Mouse (Mus musculus): ENCODE measurements at regions not wholly inside any gene's neighbourhood (a gene's known extent, or its start where the extent isn't known, plus 50 kb on each side); places are given as distances from the start of the nearest gene placed in this dataset.

- dilution Hi-C loops (cut with MboI; ENCODE audit: extremely low pct_ligation_motif_present, extremely low pct_unique_long_range_greater_than_20kb, low sequenced_read_pairs) = no loop called here
Measured at GRCm38 (mm10) chr13:37500668-37501286, 155.8 kb downstream of the Ly86 start.

GRCm38 (mm10) chr13:37503449-37503848 lies 158.4 kb downstream of the Ly86 start:
- Histone ChIP-seq H3K4me1 (ENCODE audit: control insufficient read depth in 1 of 2, insufficient read depth in 2 of 2) (peaks cover 7 to 12% of the 10 kb centered on the region in 2 experiments; a peak in 3 of 4 replicates), H3K79me2 (replicated peaks; ENCODE audit: control insufficient read depth, extremely low read depth, insufficient read depth, poor library complexity, severe bottlenecking) (no peaks in the 10 kb centered on the region), H3K9ac (ENCODE audit: insufficient read depth, low read depth) (no peak overlapping the region), H3K27ac (ENCODE audit: insufficient read depth, low read depth) (no peak overlapping the region), H3K4me3 (replicated peaks in 1 of 3; ENCODE audit: low read depth in 2 of 3, low read length in 2 of 3, poor library complexity in 1 of 3) (no peak overlapping the region), H3K27me3 (replicated peaks) (no peaks in the 10 kb centered on the region), H3K4me2 (ENCODE audit: insufficient read depth, low read depth, poor library complexity, severe bottlenecking) (no peak overlapping the region), H3K9me3 (replicated peaks; ENCODE audit: low read length) (no peaks in the 10 kb centered on the region), H3K36me3 (replicated peaks in 1 of 2; ENCODE audit: control insufficient read depth in 1 of 2, insufficient read depth in 1 of 2, low read length in 1 of 2) (no peaks in the 10 kb centered on the region)
- no peak for TF ChIP-seq MYC (IDR thresholded peaks at IDR 0.05; ENCODE audit: low read depth, low read length)
- no peak for TF ChIP-seq POLR2AphosphoS2 (IDR thresholded peaks at IDR 0.05; ENCODE audit: low read depth, low read length)
- no peak for TF ChIP-seq HCFC1 (IDR thresholded peaks at IDR 0.05; ENCODE audit: low read depth, low read length)
- no peak for TF ChIP-seq SIN3A (IDR thresholded peaks at IDR 0.05; ENCODE audit: low read length)
- TF ChIP-seq MAX (IDR thresholded peaks at IDR 0.05; ENCODE audit: low read length) = no peak
- no peak for TF ChIP-seq JUND (conservative IDR thresholded peaks at IDR 0.05; ENCODE audit: low read depth, low read length)
- no peak for TF ChIP-seq NRF1 (IDR thresholded peaks at IDR 0.05; ENCODE audit: low read depth, low read length)
- no peak for TF ChIP-seq CTCF (conservative IDR thresholded peaks at IDR 0.05 in 1 of 2, IDR thresholded peaks at IDR 0.05 in 1 of 2; ENCODE audit: low read depth in 2 of 2, low read length in 2 of 2)
- TF ChIP-seq ETS1 (conservative IDR thresholded peaks at IDR 0.05; ENCODE audit: low read depth, low read length) = no peak
- no peak for TF ChIP-seq MEF2A (IDR thresholded peaks at IDR 0.05; ENCODE audit: borderline replicate concordance, low read depth, low read length)
- TF ChIP-seq RAD21 (IDR thresholded peaks at IDR 0.05; ENCODE audit: low read depth, low read length) = no peak
- no peak for TF ChIP-seq MAFK (IDR thresholded peaks at IDR 0.05; ENCODE audit: insufficient replicate concordance, low read length)
- TF ChIP-seq JUN (IDR thresholded peaks at IDR 0.05; ENCODE audit: insufficient read depth, low read depth, low read length) = no peak
- no peak for TF ChIP-seq ZC3H11A (IDR thresholded peaks at IDR 0.05; ENCODE audit: low read depth, low read length)
- TF ChIP-seq SMC3 (IDR thresholded peaks at IDR 0.05; ENCODE audit: low read depth, low read length) = no peak
- TF ChIP-seq BHLHE40 (IDR thresholded peaks at IDR 0.05; ENCODE audit: low read depth, low read length) = no peak
- TF ChIP-seq PAX5 (IDR thresholded peaks at IDR 0.05; ENCODE audit: low read length) = no peak
- no peak for TF ChIP-seq ZKSCAN1 (IDR thresholded peaks at IDR 0.05; ENCODE audit: borderline replicate concordance, low read depth, low read length)
- no peak for TF ChIP-seq CHD2 (IDR thresholded peaks at IDR 0.05; ENCODE audit: low read length)
- TF ChIP-seq NELFE (IDR thresholded peaks at IDR 0.05; ENCODE audit: low read depth, low read length) = no peak
- in situ Hi-C loops (cut with MboI; ENCODE audit: low pct_ligation_motif_present, low pct_unique_long_range_greater_than_20kb, low sequenced_read_pairs) (no loop called here), dilution Hi-C loops (cut with MboI; ENCODE audit: extremely low pct_ligation_motif_present, extremely low pct_unique_long_range_greater_than_20kb, low sequenced_read_pairs) (no loop called here)
- DNase-seq (ENCODE audit: extremely low read depth) = no peak

More at GRCm38 (mm10) chr13:37500668-37501286, 155.8 kb downstream of the Ly86 start:
- H3K27me3 ChIP-seq (replicated peaks) = no peaks in the 10 kb centered on the region
- no peak overlapping the region for H3K9ac ChIP-seq (ENCODE audit: insufficient read depth, low read depth)
- no peaks in the 10 kb centered on the region for H3K9me3 ChIP-seq (replicated peaks; ENCODE audit: low read length)
- no peak overlapping the region for H3K27ac ChIP-seq (ENCODE audit: insufficient read depth, low read depth)
- no peak for TF ChIP-seq TCF12 (IDR thresholded peaks at IDR 0.05; ENCODE audit: low read depth, low read length)
- TF ChIP-seq TBP (conservative IDR thresholded peaks at IDR 0.05; ENCODE audit: low read depth, low read length) = no peak
- no peak for TF ChIP-seq KAT2A (IDR thresholded peaks at IDR 0.05; ENCODE audit: insufficient replicate concordance, low read length)
- no peak for TF ChIP-seq MAZ (IDR thresholded peaks at IDR 0.05; ENCODE audit: low read depth, low read length)
- TF ChIP-seq SIN3A (IDR thresholded peaks at IDR 0.05; ENCODE audit: low read length) = no peak
- no peak for TF ChIP-seq ZKSCAN1 (IDR thresholded peaks at IDR 0.05; ENCODE audit: borderline replicate concordance, low read depth, low read length)
- in situ Hi-C loops (cut with MboI; ENCODE audit: low pct_ligation_motif_present, low pct_unique_long_range_greater_than_20kb, low sequenced_read_pairs) = no loop called here
- peaks cover 4 to 8% of the 10 kb centered on the region in 2 experiments; a peak in 2 of 4 replicates for H3K4me1 ChIP-seq (ENCODE audit: control insufficient read depth in 1 of 2, insufficient read depth in 2 of 2)
- H3K4me2 ChIP-seq (ENCODE audit: insufficient read depth, low read depth, poor library complexity, severe bottlenecking) = no peak overlapping the region
- H3K36me3 ChIP-seq (replicated peaks in 1 of 2; ENCODE audit: control insufficient read depth in 1 of 2, insufficient read depth in 1 of 2, low read length in 1 of 2) = no peaks in the 10 kb centered on the region
- no peak overlapping the region for H3K4me3 ChIP-seq (replicated peaks in 1 of 3; ENCODE audit: low read depth in 2 of 3, low read length in 2 of 3, poor library complexity in 1 of 3)
- H3K79me2 ChIP-seq (replicated peaks; ENCODE audit: control insufficient read depth, extremely low read depth, insufficient read depth, poor library complexity, severe bottlenecking) = no peaks in the 10 kb centered on the region
- DNase-seq (ENCODE audit: extremely low read depth) = no peak
